Mouse (Mus musculus) embryonic facial prominence, embryonic 15.5 days (tissue): ENCODE measurements around the gene Tacc3. TPM values are rescaled to one million over a fixed set of nuclear protein-coding genes. Genes with fewer than 3 reads are reported as not detected.

Experiments
- ATAC-seq: fragments of 200-750 bp; cut with Nextera tagmentation; 2 replicates; pipeline ENCODE4 v1.8.0; 2017; ENCODE audit warnings: low read depth, moderate TSS enrichment; ENCODE audit not compliant: insufficient number of reproducible peaks, low FRiP score, low TSS enrichment
- H3K27ac ChIP-seq: fragments of 300-500 bp; sonication (generic); replicated peaks from 2 replicates; pipeline ENCODE4 v1.5.1; 2015; ENCODE audit warnings: mild to moderate bottlenecking, inconsistent platforms
- H3K27me3 ChIP-seq: fragments of 300-500 bp; sonication (generic); 2 replicates; pipeline ENCODE4 v1.6.1; 2015; ENCODE audit warnings: inconsistent platforms
- H3K36me3 ChIP-seq: fragments of 300-500 bp; sonication (generic); 2 replicates; pipeline ENCODE4 v1.6.1; 2015; ENCODE audit warnings: mild to moderate bottlenecking, inconsistent platforms
- H3K4me1 ChIP-seq: fragments of 300-500 bp; sonication (generic); 2 replicates; pipeline ENCODE4 v1.6.1; 2015; ENCODE audit warnings: inconsistent platforms
- H3K4me2 ChIP-seq: fragments of 300-500 bp; sonication (generic); replicated peaks from 2 replicates; pipeline ENCODE4 v1.6.1; 2015; ENCODE audit warnings: mild to moderate bottlenecking, inconsistent platforms
- H3K4me3 ChIP-seq: fragments of 300-500 bp; sonication (generic); replicated peaks from 2 replicates; pipeline ENCODE4 v1.5.1; 2015; ENCODE audit warnings: mild to moderate bottlenecking, inconsistent platforms
- H3K9ac ChIP-seq: fragments of 300-500 bp; sonication (generic); 2 replicates; pipeline ENCODE4 v1.6.1; 2015; ENCODE audit warnings: inconsistent platforms
- H3K9me3 ChIP-seq: fragments of 300-500 bp; sonication (generic); replicated peaks from 2 replicates; pipeline ENCODE4 v1.6.1; 2016; ENCODE audit warnings: inconsistent platforms
- WGBS: fragments of 180-500 bp; shearing (Covaris S2); methylation state at CpG from one replicate; pipeline ENCODE4 v1.1.7; 2015; 5-methylcytosine and 5-hydroxymethylcytosine counted together
- polyA plus RNA-seq: library from polyadenylated mRNA; unstranded; fragments of >200 nt; fragmentation: Nextera tagmentation; extraction: Ambion mirVana; gene quantifications from 2 replicates; pipeline ENCODE4 v1.2.1, GENCODE M21; 2015

Gene Tacc3
- polyA plus RNA-seq, 1 experiment from 2014 or later = 146 TPM

DNA sequence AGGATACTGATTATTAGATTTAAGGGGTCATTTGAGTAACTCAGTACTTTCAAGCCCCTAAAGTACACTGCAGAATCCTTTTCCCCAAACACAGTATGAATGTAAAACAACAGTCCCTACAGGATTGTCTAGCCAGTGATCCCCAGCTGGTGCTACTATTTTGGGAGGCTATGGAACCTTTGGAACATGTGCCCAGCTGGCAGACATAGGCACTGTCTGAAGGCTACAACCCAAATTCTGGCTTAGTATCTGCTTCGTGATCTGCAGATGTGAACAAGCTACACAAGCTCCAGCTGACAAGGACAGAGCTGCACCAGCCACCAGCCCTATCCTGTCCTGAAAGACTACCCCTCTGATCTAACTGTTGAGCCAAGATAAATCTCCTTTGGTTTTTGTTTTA is 25.4 kb upstream of the Tacc3 start:
- H3K9ac ChIP-seq = no peak overlapping the region
- peaks cover 9% of the 10 kb centered on the region; the same call in 1 of the 2 replicates for H3K36me3 ChIP-seq
- 71% methylated on average over 1 of the region's 1 CpGs for whole genome bisulfite sequencing
- H3K4me2 ChIP-seq = no peak overlapping the region
- H3K4me1 ChIP-seq = peaks cover 16% of the 10 kb centered on the region
- no peak for ATAC-seq
- H3K9me3 ChIP-seq = no peaks in the 10 kb centered on the region
- no peak overlapping the region for H3K4me3 ChIP-seq
- no peak overlapping the region for H3K27ac ChIP-seq
- no peaks in the 10 kb centered on the region for H3K27me3 ChIP-seq

DNA sequence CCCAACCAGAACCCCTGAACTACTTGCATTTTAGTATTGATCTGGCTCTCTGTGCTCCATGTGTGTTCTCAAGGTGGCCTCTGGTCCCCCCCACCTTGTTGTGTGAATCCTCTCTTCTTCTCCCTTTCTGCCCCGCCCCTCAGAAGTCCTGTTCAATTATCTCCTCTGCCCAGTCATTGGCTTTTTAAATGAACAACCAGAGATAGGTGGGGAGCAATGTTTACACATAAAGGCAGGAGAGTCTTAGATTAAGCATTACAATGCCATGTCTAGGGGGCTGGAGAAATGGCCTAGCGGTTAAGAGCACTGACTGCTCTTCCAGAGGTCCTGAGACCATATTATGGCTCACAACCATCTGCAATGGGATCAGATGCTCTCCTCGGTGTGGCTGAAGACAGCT is 22.6 kb upstream of the Tacc3 start:
- Histone ChIP-seq H3K9ac (no peak overlapping the region), H3K4me3 (no peak overlapping the region), H3K9me3 (no peaks in the 10 kb centered on the region), H3K4me1 (peaks cover 3% of the 10 kb centered on the region), H3K36me3 (peaks cover 31% of the 10 kb centered on the region), H3K27ac (no peak overlapping the region), H3K27me3 (no peaks in the 10 kb centered on the region), H3K4me2 (no peak overlapping the region)
- 88% methylated on average over 3 of the region's 3 CpGs for WGBS
- no peak for ATAC-seq

- H3K9ac ChIP-seq = no peak overlapping the region
- no peaks in the 10 kb centered on the region for H3K4me1 ChIP-seq
- H3K27ac ChIP-seq = no peak overlapping the region
- ATAC-seq = no peak
- no peak overlapping the region for H3K4me2 ChIP-seq
- WGBS = 79% methylated on average over 3 of the region's 3 CpGs
- no peaks in the 10 kb centered on the region for H3K27me3 ChIP-seq
- H3K36me3 ChIP-seq = peaks cover 54% of the 10 kb centered on the region
- H3K9me3 ChIP-seq = no peaks in the 10 kb centered on the region
- no peak overlapping the region for H3K4me3 ChIP-seq
These were observed 20.1 kb upstream of the Tacc3 start for GRCm38 (mm10) chr5:33637606-33638350.

DNA sequence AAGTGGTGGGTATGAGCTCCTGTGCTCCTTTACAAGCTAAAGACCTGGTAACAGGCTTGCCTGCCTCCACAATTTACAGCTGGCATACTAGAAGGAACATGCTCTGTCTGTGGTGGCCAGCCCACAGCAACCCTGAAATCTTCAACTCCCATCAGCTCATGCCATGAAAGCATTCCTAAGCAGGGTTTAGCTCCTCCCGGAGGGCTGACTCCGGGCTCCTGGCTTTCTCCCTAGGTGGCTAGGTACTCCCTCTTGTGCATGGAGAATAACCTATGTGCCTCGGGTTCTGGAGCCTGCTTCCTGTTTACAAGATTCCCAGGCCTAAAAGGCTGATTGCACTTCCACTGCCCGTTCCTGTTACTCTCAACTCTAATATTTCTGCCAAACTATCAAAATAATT is 19.1 kb upstream of the Tacc3 start:
- H3K4me2 ChIP-seq = no peak overlapping the region
- H3K27ac ChIP-seq = no peak overlapping the region
- ATAC-seq = no peak
- no peaks in the 10 kb centered on the region for H3K9me3 ChIP-seq
- H3K36me3 ChIP-seq = peaks cover 64% of the 10 kb centered on the region
- no peak overlapping the region for H3K9ac ChIP-seq
- H3K27me3 ChIP-seq = no peaks in the 10 kb centered on the region
- no peak overlapping the region for H3K4me3 ChIP-seq
- 54% methylated on average over 4 of the region's 4 CpGs for WGBS
- H3K4me1 ChIP-seq = no peaks in the 10 kb centered on the region

- no peak overlapping the region for H3K4me2 ChIP-seq
- H3K4me3 ChIP-seq = no peak overlapping the region
- H3K36me3 ChIP-seq = peaks cover 72% of the 10 kb centered on the region
- no peaks in the 10 kb centered on the region for H3K9me3 ChIP-seq
- H3K9ac ChIP-seq = no peak overlapping the region
- WGBS = 35% methylated on average over 3 of the region's 3 CpGs
- no peak for ATAC-seq
- no peaks in the 10 kb centered on the region for H3K4me1 ChIP-seq
- H3K27me3 ChIP-seq = no peaks in the 10 kb centered on the region
- H3K27ac ChIP-seq = no peak overlapping the region
These were observed 17.3 kb upstream of the Tacc3 start for GRCm38 (mm10) chr5:33640652-33641051.

- H3K4me3 ChIP-seq = peak overlapping the region; percentile 83
- H3K9ac ChIP-seq = peak overlapping the region; percentile 73
- peak overlapping the region; percentile 56 for H3K4me2 ChIP-seq
- peaks cover 22% of the 10 kb centered on the region for H3K4me1 ChIP-seq
- H3K9me3 ChIP-seq = no peaks in the 10 kb centered on the region
- no peak for ATAC-seq
- H3K27me3 ChIP-seq = no peaks in the 10 kb centered on the region
- H3K36me3 ChIP-seq = peaks cover 49% of the 10 kb centered on the region
- 0 out of 2 replicates have a peak overlapping the region, but pooled peaks have one; percentile 99 for H3K27ac ChIP-seq
- 14% methylated on average over 2 of the region's 2 CpGs for WGBS
These were observed 6.9 kb upstream of the Tacc3 start for GRCm38 (mm10) chr5:33651017-33651416.

GRCm38 (mm10) chr5:33651541-33651920 is 6.4 kb upstream of the Tacc3 start:
- H3K4me2 ChIP-seq = peak overlapping the region; percentile 56
- H3K4me3 ChIP-seq = peak overlapping the region; percentile 83
- H3K4me1 ChIP-seq = peaks cover 27% of the 10 kb centered on the region
- no peaks in the 10 kb centered on the region for H3K27me3 ChIP-seq
- peak overlapping the region; percentile 73 for H3K9ac ChIP-seq
- H3K36me3 ChIP-seq = peaks cover 44% of the 10 kb centered on the region
- WGBS = under 1% methylated on average over 11 of the region's 11 CpGs
- no peaks in the 10 kb centered on the region for H3K9me3 ChIP-seq
- peak overlapping the region; percentile 99 for H3K27ac ChIP-seq
- ATAC-seq = no peak

DNA sequence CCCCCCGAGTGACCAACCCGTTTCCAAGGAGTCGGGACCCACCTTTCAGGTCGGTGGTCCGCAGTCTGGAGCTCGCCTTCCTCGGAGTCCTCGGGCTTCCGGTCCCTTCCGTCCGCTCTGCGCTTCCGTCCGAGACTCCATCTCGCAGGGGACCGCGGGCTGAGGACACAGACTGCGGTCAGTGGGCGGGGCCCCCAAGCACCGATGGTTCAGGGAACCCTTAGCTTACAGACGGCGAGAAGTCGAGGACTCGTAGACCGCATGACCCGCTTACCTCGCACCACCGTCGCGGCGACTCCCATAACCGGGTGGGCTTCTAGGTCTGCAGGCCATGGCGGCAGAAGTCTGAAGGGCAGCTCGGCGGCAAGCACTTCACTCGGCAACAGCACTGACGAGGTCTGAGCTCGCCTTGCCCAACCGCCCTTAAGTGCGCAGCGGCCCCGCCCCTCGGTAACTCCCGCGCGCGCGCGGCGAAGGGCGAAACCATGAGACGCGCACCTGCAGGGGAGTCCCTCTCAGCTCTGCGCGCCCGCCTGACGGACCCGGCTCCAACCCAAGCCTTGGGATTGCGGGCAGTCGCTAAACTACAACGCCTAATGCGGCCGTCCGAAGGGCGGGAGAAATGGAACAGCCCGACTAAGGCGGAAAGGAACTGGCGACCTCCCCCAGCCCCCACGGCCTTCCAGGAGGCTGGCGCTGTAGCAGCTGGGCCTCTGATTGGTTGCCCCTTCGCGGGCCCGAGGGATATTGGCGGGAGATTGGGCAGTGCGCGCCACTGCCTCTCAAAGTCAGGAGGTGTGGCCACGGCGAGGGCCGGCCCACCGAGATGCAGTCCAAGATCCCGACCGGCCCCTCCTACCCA is 5.8 kb upstream of the Tacc3 start, which contains the start of gene Slbp:
TSS of gene Slbp (minus strand) at position 654 of the 862 bp plus-strand sequence.
- Histone ChIP-seq H3K27ac (peak within 1 kb of the TSS; percentile 99), H3K4me2 (peak within 1 kb of the TSS; percentile 56), H3K9me3 (no peaks in the 10 kb centered on the region), H3K4me1 (peaks cover 33% of the 10 kb centered on the region), H3K27me3 (no peaks in the 10 kb centered on the region), H3K36me3 (peaks cover 37% of the 10 kb centered on the region), H3K9ac (peak within 1 kb of the TSS; percentile 73), H3K4me3 (peak within 1 kb of the TSS; percentile 83)
- WGBS = under 1% methylated on average over 82 of the region's 82 CpGs
- peak; percentile 96 for ATAC-seq

DNA sequence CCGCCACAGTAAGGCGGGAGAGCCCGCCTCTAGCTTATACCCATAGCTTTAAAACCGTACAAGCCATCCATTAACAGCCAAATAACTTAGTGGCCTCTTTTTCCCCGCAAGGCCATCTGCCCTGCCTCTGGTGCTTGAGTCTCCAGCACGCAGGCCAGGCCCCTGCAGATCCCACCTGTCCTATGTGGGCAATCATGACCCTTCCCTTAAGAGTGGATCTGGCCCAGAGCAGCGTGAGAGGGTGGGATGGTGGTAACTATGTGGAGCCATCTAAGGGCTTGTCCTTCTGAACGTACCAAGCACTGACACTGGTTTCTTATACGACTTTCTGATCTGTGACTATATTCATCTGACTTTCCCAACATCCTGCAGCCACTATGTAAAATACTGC is 5.2 kb upstream of the Tacc3 start:
- H3K36me3 ChIP-seq = peaks cover 31% of the 10 kb centered on the region
- ATAC-seq = peak; percentile 0; the same call in 1 of the 2 replicates
- peak overlapping the region; percentile 56 for H3K4me2 ChIP-seq
- WGBS = 2% methylated on average over 9 of the region's 9 CpGs
- H3K9me3 ChIP-seq = no peaks in the 10 kb centered on the region
- H3K4me3 ChIP-seq = peak overlapping the region; percentile 83
- H3K4me1 ChIP-seq = peaks cover 33% of the 10 kb centered on the region
- peak overlapping the region; percentile 40 for H3K9ac ChIP-seq
- peak overlapping the region; percentile 99 for H3K27ac ChIP-seq
- H3K27me3 ChIP-seq = no peaks in the 10 kb centered on the region

- H3K27me3 ChIP-seq = no peaks in the 10 kb centered on the region
- no peaks in the 10 kb centered on the region for H3K9me3 ChIP-seq
- WGBS = 93% methylated on average over 13 of the region's 13 CpGs
- H3K4me3 ChIP-seq = no peak overlapping the region
- ATAC-seq = no peak
- H3K4me1 ChIP-seq = peaks cover 41% of the 10 kb centered on the region
- H3K27ac ChIP-seq = no peak overlapping the region
- no peak overlapping the region for H3K4me2 ChIP-seq
- no peak overlapping the region for H3K9ac ChIP-seq
- peaks cover 23% of the 10 kb centered on the region for H3K36me3 ChIP-seq
These were observed 3.5 kb upstream of the Tacc3 start for GRCm38 (mm10) chr5:33654424-33654823.

DNA sequence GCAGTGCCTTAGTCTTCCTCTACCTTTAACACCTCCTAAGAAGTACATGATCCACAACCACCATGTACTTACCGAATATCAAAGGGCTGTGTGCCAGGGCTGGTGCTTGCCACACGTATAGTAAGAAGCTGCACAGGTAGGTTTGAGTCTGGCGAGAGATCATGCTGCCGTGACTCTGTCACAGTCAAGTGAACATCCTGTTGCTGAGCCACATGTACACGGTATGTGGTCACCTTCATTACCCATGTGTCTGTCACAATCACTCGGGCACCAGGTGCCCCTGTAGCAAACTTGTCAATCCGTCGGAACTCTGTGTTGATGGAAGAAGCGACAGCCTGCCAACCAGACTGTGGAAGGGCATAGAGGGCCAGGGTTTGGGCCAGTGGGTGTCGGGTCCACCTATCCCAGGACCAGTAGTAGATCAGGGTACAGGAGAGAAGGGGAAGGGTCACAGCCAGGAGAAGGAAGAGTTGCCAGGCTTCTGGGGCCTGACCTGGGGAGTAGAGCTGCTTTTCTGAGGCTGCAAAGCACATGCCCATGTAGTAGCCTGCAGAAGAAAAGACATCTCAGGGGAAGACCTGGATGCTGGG is 2.6 kb upstream of the Tacc3 start:
- ATAC-seq = no peak
- Histone ChIP-seq H3K4me2 (no peak overlapping the region), H3K9ac (no peak overlapping the region), H3K27me3 (no peaks in the 10 kb centered on the region), H3K27ac (no peak overlapping the region), H3K4me1 (peaks cover 47% of the 10 kb centered on the region), H3K4me3 (no peak overlapping the region), H3K9me3 (no peaks in the 10 kb centered on the region), H3K36me3 (peaks cover 20% of the 10 kb centered on the region)
- WGBS = 91% methylated on average over 10 of the region's 10 CpGs
